Mouse (Mus musculus) c-Kit-positive CD71-negative TER-119-negative erythroid progenitor cells, embryonic 14.5 days (primary cell): ENCODE measurements around the gene Lrrc36.

ENCODE experiments used
- DNase-seq: peaks from one replicate; pipeline ENCODE4 v3.0.0-alpha.2; 2013; ENCODE audit warnings: low read depth

Gene Lrrc36

DNA sequence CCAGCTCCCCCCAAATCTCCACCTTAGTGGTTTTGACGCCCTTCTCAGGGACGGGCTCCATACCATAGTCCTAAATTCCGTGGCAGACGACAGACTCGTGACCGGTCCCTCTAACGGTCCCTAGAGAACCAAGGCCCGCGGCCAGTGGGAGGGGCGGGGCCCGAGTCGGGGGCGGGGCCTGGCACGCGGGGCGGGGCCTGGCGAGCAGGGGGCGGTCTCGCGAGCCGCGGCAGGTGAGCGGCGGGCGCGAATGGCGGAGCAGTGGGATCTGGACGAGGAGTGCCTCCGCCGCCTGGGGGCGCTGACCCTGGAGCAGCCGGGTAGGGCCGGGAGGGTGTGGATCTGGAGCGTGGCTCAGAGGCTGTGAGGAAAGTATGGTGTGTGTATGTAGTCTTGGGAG lies at the start of gene Lrrc36, which contains the start of gene Kctd19:
Gene Lrrc36, plus strand, starts transcription at position 181 of the 400 bp plus-strand sequence.
Gene Kctd19, minus strand, starts transcription at position 112 of the 400 bp plus-strand sequence.
- peak; percentile 44 for DNase-seq

- DNase-seq, result no peak
These were observed 46.3 kb upstream of the Lrrc36 start for GRCm38 (mm10) chr8:105367107-105367506.

DNA sequence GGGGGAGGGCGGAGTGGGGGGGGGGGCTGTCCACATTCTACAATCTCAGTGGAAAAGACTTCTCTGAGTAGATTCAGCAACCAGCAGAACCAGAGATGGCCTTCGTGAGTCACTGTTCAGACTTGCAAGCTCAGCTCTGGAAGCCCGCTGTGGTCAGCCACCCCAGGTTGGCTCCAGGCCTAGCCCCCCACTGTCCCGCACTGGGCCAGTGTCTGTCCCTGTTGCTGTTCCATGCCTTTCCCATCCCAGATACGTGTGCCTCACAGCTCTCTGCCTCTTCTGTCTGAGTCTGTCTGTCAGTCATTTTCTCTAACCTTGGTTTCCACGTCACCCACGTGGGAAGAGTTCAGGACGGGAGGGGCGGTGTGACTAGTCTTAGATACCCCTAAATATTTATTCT lies 40.9 kb upstream of the Lrrc36 start:
- no peak for DNase-seq

DNA sequence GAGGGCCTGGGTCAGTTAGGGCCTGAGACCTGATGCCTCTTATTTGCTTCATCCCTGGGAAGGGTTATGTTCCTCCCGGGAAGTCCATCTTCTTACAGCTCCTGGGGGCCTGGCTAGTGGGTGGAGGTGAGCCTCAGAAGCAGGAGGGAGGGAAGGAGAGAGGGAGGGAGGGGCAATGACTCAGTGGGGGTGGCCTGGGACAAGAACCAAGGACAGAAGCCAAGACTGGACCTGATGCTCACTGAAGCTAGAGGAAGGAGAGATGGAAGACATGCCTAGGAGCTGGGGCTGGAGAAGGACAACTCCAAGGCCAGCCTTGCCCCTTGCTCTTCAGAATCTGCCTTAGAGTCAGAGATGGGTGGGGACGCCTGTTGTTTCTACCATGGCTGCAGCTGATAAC lies 40.3 kb upstream of the Lrrc36 start, which contains the start of gene Plekhg4:
Gene Plekhg4, plus strand, starts transcription at position 243 of the 400 bp plus-strand sequence.
- no peak for DNase-seq

GRCm38 (mm10) chr8:105374513-105374966 lies 38.8 kb upstream of the Lrrc36 start:
- DNase-seq, result peak; percentile 26

DNA sequence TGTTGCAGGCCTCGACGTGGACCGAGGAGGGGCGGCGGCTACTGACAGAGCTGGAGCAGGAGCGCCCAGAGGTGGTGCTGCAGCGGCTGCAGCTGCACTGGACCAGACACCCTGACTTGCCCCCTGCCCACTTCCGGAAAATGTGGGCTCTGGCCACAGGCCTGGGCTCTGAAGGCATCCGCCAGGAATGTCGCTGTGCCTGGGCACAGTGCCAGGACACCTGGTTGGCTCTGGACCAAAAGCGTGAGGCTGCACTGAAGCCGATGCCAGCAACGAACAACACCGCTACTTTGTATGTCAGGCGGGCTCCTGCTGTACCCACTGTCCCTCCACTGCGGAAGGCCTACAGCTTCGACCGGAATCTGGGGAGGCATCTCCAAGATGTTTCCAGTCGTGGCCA lies 34.7 kb upstream of the Lrrc36 start:
- no peak for DNase-seq

GRCm38 (mm10) chr8:105380308-105380707 lies 33.1 kb upstream of the Lrrc36 start:
- no peak for DNase-seq

DNA sequence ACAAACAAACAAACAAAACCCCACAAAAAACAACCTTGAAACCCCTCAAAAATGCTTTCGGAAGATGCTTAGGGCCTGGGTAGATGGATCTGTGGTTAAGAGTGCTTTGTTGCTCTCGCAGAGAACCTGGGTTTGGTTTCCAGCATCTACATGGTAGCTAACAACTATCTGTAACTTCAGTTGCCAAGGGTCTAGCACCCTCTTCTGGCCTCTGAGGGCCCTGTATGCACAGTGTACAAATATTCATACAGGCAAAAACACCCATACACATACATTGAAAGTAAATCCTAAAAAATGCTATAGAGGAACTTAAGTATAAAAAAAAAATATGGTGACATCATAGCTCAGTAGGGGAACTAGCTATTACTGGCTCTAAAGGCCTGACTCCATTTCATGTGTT lies 29.3 kb upstream of the Lrrc36 start:
- DNase-seq, result no peak

DNA sequence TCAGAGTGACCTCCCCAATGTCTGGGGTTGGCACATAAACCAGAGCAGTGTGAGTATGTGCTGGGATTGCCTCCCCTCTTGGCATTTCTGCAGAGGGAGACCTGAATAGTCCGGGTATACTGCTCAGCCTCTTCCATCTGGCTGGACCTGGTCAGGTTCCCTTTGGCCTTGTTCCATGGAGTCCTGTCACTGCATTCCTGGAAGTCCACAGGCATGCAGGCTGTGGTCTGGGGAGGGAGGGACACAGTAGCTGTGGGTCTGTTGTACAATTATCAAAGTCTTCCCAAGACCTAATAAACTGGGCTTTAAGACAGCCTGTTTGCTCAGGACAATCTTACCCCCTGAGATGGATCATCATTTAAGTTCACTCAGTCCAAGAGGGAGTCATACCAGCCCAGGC lies 26.2 kb upstream of the Lrrc36 start:
- DNase-seq, result no peak

GRCm38 (mm10) chr8:105389096-105389495 lies 24.3 kb upstream of the Lrrc36 start:
- no peak for DNase-seq

- no peak for DNase-seq
These were observed 20.1 kb upstream of the Lrrc36 start for GRCm38 (mm10) chr8:105393089-105393787.

GRCm38 (mm10) chr8:105393915-105394314 lies 19.5 kb upstream of the Lrrc36 start:
- no peak for DNase-seq

GRCm38 (mm10) chr8:105397747-105398146 lies 15.6 kb upstream of the Lrrc36 start:
- peak; percentile 30 for DNase-seq

DNA sequence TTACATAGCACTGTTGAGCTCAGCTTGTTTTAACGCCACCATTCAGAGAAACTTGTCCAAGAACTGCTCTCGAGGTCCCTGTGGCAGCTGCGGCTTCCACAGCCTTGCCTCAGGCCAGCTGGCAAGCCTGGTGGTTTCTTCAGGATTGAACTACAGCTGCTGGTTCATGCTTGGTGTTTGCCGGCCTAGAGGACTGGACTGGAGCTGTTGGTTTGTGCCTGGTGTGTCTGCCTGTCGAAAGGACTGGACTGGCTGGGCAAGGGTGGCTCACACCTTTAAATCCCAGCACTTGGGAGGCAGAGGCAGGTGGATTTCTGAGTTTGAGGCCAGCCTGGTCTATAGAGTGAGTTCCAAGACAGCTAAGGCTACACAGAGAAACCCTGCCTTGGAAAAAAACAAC lies 13.4 kb upstream of the Lrrc36 start:
- no peak for DNase-seq

DNA sequence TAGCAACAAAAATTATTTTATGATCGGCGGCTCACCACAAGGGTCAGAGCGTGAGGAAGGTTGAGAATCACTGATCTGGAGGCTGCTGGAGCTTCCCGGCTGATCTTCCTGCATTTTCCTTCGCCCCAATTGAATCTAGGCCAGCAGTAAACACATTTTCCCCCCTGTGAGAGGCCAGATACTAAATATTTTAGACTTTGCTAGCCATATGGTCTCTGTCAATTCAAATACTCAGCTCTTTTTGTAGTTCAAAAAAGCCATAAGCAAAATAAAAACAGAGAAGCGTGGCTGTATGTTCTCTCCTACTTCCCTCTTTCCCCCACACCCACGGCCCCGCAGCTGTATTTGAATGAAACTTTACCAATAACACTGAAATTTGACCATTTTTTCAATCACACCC lies 9.9 kb upstream of the Lrrc36 start:
- DNase-seq, result no peak

GRCm38 (mm10) chr8:105404496-105404895 lies 8.9 kb upstream of the Lrrc36 start:
- DNase-seq, result no peak

- no peak for DNase-seq
These were observed 7.0 kb upstream of the Lrrc36 start for GRCm38 (mm10) chr8:105406416-105406815.

GRCm38 (mm10) chr8:105408331-105408730 lies 5.0 kb upstream of the Lrrc36 start:
- no peak for DNase-seq

- DNase-seq, result no peak
These were observed 3.4 kb upstream of the Lrrc36 start for GRCm38 (mm10) chr8:105409947-105410346.

DNA sequence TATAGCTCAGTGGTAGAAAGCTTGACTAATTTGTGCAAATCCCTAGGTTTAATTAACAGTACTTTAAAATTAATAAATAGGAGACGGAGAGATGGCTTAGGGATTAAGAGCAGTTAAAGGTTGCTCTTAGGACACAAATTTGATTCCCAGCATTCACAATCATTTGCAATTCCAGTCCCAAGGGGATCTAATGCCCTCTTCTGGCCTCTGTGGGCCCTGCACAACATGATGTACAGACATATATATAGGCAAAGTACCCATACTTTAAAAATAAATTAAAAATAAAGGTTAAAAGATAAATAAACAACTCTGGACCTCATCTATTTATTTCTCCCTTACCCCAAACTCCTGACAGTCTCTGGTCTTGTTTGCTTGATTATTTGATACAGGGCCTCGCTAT lies 5.6 kb downstream of the Lrrc36 start:
- no peak for DNase-seq

DNA sequence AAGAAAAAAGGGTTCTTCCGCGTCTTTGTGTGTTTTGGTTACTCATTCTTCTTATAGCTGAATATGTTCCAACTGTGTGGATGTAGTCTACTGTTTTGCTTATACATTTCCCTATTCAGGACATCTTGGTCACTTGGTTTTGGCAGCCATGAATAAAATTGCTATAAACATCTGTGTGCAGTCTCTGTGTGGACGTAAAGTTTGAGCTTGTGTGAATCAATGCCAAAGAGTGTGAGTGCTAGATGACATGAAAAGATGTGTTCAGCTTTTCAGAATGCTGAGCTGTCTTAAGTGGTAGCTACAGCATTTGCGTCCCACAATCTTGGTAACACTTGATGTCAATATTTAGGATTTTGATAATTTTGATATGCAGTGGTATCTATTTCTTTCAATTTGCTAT lies 6.4 kb downstream of the Lrrc36 start:
- DNase-seq, result no peak

DNA sequence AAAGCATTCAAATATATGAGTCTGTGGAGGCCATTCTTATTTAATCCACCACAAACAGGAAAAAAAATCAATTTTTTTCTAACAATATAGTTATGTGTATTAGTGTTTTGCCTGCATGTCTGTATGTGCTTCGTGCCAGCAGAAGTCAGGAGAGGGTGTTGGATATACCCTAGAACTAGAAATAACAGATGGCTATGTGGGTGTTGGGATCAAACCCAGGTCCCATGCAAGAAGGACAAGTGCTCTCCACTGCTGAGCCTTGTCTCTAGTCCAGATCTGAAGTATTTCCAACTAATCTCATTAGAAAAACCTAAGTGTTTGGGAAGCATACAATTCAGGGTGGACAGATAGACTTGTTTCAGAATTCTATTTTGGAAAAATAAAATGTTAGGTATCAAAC lies 8.6 kb downstream of the Lrrc36 start:
- no peak for DNase-seq

DNA sequence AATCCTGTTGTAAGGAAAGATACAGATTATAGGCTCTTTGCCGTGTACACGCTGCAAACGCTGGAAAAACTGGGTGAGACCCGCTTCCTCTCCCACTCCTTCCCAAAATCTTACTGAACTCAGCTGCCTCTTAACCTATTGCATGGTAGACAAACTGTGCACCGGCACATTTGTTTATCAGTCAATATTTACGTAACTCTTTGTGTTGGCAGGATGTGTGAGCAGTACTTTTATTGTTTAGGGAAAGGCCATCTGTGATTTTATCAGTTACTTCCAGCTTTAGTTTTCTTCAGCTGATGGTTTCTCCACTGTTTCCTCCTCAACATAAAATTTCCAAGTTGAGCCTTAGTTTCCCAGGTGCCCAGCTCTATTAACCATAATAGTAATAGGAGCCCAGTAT lies 13.5 kb downstream of the Lrrc36 start:
- no peak for DNase-seq
